Mouse (Mus musculus) frontal cortex, postnatal 36 days (tissue): Measurements from ENCODE around the gene Defa23.
"Not testable (repeated sequence)": the region's sequence is repeated elsewhere in the genome, so short reads cannot be mapped to it uniquely, and the experiment has no call there.

Experiments used
- DNase-seq, 2 experiments: peaks; one replicate each; pipeline ENCODE4 v3.0.0; 2022; ENCODE audit warnings: low spot score in 2 of 2

Gene Defa23

GRCm38 (mm10) chr8:21054747-21055146, at the start of gene Defa23:
Defa23 (plus strand) TSS chr8:21055047.
- not testable (repeated sequence) for DNase-seq

- no peak for DNase-seq
Measured at GRCm38 (mm10) chr8:21006801-21007200, 48.0 kb upstream of the Defa23 start.

- DNase-seq, result not testable (repeated sequence)
Measured at GRCm38 (mm10) chr8:21008578-21008977, 46.3 kb upstream of the Defa23 start.

GRCm38 (mm10) chr8:21010548-21010947, 44.3 kb upstream of the Defa23 start:
- not testable (repeated sequence) for DNase-seq

- DNase-seq, result not testable (repeated sequence)
Measured at GRCm38 (mm10) chr8:21025245-21025644, 29.6 kb upstream of the Defa23 start, which contains the start of gene Defa21. Defa21 (plus strand) TSS chr8:21025545.

GRCm38 (mm10) chr8:21064738-21065137, 9.9 kb downstream of the Defa23 start, which contains the start of gene Defa35:
Defa35 (plus strand) TSS chr8:21065038.
- DNase-seq, result not testable (repeated sequence)

GRCm38 (mm10) chr8:21084142-21084541, 29.3 kb downstream of the Defa23 start, which contains the start of gene Defa25:
Defa25 (plus strand) TSS chr8:21084442.
- DNase-seq, result not testable (repeated sequence)

GRCm38 (mm10) chr8:21093106-21093505, 38.3 kb downstream of the Defa23 start:
- no peak for DNase-seq

GRCm38 (mm10) chr8:21095950-21096349, 41.1 kb downstream of the Defa23 start, which contains the start of gene Gm14851:
Gm14851 (minus strand) TSS chr8:21096050.
- not testable (repeated sequence) for DNase-seq
